Mouse (Mus musculus): Measurements from ENCODE around the gene Adk. TPM values are rescaled to one million over a fixed set of nuclear protein-coding genes. Genes with fewer than 3 reads are reported as not detected.

Adk gene
- polyA plus RNA-seq, 1 experiment from 2014 or later, result 156 TPM

- 95% methylated on average over 2 of the region's 2 CpGs for WGBS
- Histone ChIP-seq H3K36me3 (peaks cover 9% of the 10 kb centered on the region; the same call in 1 of the 2 replicates), H3K27ac (no peak overlapping the region), H3K4me2 (replicated peaks) (no peak overlapping the region), H3K9me3 (peaks cover 3% of the 10 kb centered on the region; the same call in 1 of the 2 replicates), H3K4me3 (no peak overlapping the region), H3K9ac (no peak overlapping the region), H3K27me3 (no peaks in the 10 kb centered on the region), H3K4me1 (peaks cover 9% of the 10 kb centered on the region)
- no peak for ATAC-seq (ENCODE audit: low FRiP score, low read depth)
Observed at GRCm38 (mm10) chr14:21047840-21048239, 4.5 kb upstream of the Adk start.

- Histone ChIP-seq H3K4me1 (peaks cover 9% of the 10 kb centered on the region), H3K9me3 (peaks cover 3% of the 10 kb centered on the region; the same call in 1 of the 2 replicates), H3K36me3 (peaks cover 9% of the 10 kb centered on the region; the same call in 1 of the 2 replicates), H3K27me3 (no peaks in the 10 kb centered on the region), H3K27ac (no peak overlapping the region), H3K4me3 (no peak overlapping the region), H3K4me2 (replicated peaks) (no peak overlapping the region), H3K9ac (no peak overlapping the region)
- ATAC-seq (ENCODE audit: low FRiP score, low read depth), result no peak
Observed at GRCm38 (mm10) chr14:21048879-21049278, 3.5 kb upstream of the Adk start.

GRCm38 (mm10) chr14:21050734-21051133 lies 1.6 kb upstream of the Adk start:
- no peak for ATAC-seq (ENCODE audit: low FRiP score, low read depth)
- no peak overlapping the region for H3K9ac ChIP-seq
- no peaks in the 10 kb centered on the region for H3K36me3 ChIP-seq
- no peak overlapping the region for H3K27ac ChIP-seq
- peak overlapping the region; percentile 92 for H3K4me3 ChIP-seq
- H3K9me3 ChIP-seq, result peaks cover 3% of the 10 kb centered on the region; the same call in 1 of the 2 replicates
- no peak overlapping the region for H3K4me2 ChIP-seq (replicated peaks)
- peaks cover 9% of the 10 kb centered on the region for H3K4me1 ChIP-seq
- 74% methylated on average over 3 of the region's 3 CpGs for WGBS
- no peaks in the 10 kb centered on the region for H3K27me3 ChIP-seq

- no peaks in the 10 kb centered on the region for H3K27me3 ChIP-seq
- peak overlapping the region; percentile 80 for H3K4me2 ChIP-seq (replicated peaks)
- peaks cover 9% of the 10 kb centered on the region for H3K4me1 ChIP-seq
- 0 out of 2 replicates have a peak, but pooled peaks have one; percentile 0 for ATAC-seq (ENCODE audit: low FRiP score, low read depth)
- 8% methylated on average over 28 of the region's 28 CpGs for WGBS
- peak overlapping the region; percentile 89 for H3K27ac ChIP-seq
- H3K36me3 ChIP-seq, result 0 out of 2 replicates have a peak, but pooled peaks cover under 1% of the 10 kb centered on the region
- peaks cover 3% of the 10 kb centered on the region; the same call in 1 of the 2 replicates for H3K9me3 ChIP-seq
- H3K9ac ChIP-seq, result peak overlapping the region; percentile 84
- H3K4me3 ChIP-seq, result peak overlapping the region; percentile 92
Observed at GRCm38 (mm10) chr14:21051380-21052111, 828 bp upstream of the Adk start.

GRCm38 (mm10) chr14:21052781-21053130 lies 382 bp downstream of the Adk start:
- Histone ChIP-seq H3K4me3 (peak overlapping the region; percentile 92), H3K27ac (peak overlapping the region; percentile 89; the same call in 1 of the 2 replicates), H3K36me3 (0 out of 2 replicates have a peak, but pooled peaks cover 4% of the 10 kb centered on the region), H3K27me3 (no peaks in the 10 kb centered on the region), H3K4me2 (replicated peaks) (peak overlapping the region; percentile 80), H3K9me3 (peaks cover 3% of the 10 kb centered on the region; the same call in 1 of the 2 replicates), H3K9ac (peak overlapping the region; percentile 68), H3K4me1 (peaks cover 9% of the 10 kb centered on the region)
- WGBS, result under 1% methylated on average over 25 of the region's 25 CpGs
- ATAC-seq (ENCODE audit: low FRiP score, low read depth), result peak; percentile 81

GRCm38 (mm10) chr14:21053151-21053550 lies 777 bp downstream of the Adk start:
- Histone ChIP-seq H3K27ac (peak overlapping the region; percentile 89; the same call in 1 of the 2 replicates), H3K9ac (peak overlapping the region; percentile 68)

GRCm38 (mm10) chr14:21053586-21053985 lies 1.2 kb downstream of the Adk start:
- peak overlapping the region; percentile 80 for H3K4me2 ChIP-seq (replicated peaks)
- H3K9ac ChIP-seq, result no peak overlapping the region
- H3K27me3 ChIP-seq, result no peaks in the 10 kb centered on the region
- no peak overlapping the region for H3K27ac ChIP-seq
- peak overlapping the region; percentile 92 for H3K4me3 ChIP-seq
- no peak for ATAC-seq (ENCODE audit: low FRiP score, low read depth)
- H3K36me3 ChIP-seq, result 0 out of 2 replicates have a peak, but pooled peaks cover 4% of the 10 kb centered on the region
- WGBS, result 56% methylated on average over 7 of the region's 7 CpGs
- peaks cover 3% of the 10 kb centered on the region; the same call in 1 of the 2 replicates for H3K9me3 ChIP-seq
- H3K4me1 ChIP-seq, result peaks cover 9% of the 10 kb centered on the region

More at GRCm38 (mm10) chr14:21053151-21053550, 777 bp downstream of the Adk start:
- 0 out of 2 replicates have a peak, but pooled peaks cover 4% of the 10 kb centered on the region for H3K36me3 ChIP-seq
- H3K9me3 ChIP-seq, result peaks cover 3% of the 10 kb centered on the region; the same call in 1 of the 2 replicates
- 6% methylated on average over 8 of the region's 8 CpGs for WGBS
- H3K4me1 ChIP-seq, result peaks cover 9% of the 10 kb centered on the region
- peak overlapping the region; percentile 92 for H3K4me3 ChIP-seq
- H3K27me3 ChIP-seq, result no peaks in the 10 kb centered on the region
- ATAC-seq (ENCODE audit: low FRiP score, low read depth), result no peak
- H3K4me2 ChIP-seq (replicated peaks), result peak overlapping the region; percentile 80

- Histone ChIP-seq H3K4me2 (replicated peaks) (no peak overlapping the region), H3K27me3 (no peaks in the 10 kb centered on the region), H3K27ac (no peak overlapping the region), H3K4me3 (no peak overlapping the region), H3K36me3 (0 out of 2 replicates have a peak, but pooled peaks cover 4% of the 10 kb centered on the region), H3K9ac (no peak overlapping the region), H3K9me3 (no peaks in the 10 kb centered on the region), H3K4me1 (peaks cover 5% of the 10 kb centered on the region; the same call in 1 of the 2 replicates)
- no peak for ATAC-seq (ENCODE audit: low FRiP score, low read depth)
- WGBS, result 81% methylated on average over 2 of the region's 2 CpGs
Observed at GRCm38 (mm10) chr14:21058972-21059371, 6.6 kb downstream of the Adk start.

GRCm38 (mm10) chr14:21062766-21063513 lies 10.6 kb downstream of the Adk start:
- Histone ChIP-seq H3K27ac (no peak overlapping the region), H3K27me3 (no peaks in the 10 kb centered on the region), H3K36me3 (no peaks in the 10 kb centered on the region), H3K4me1 (peaks cover 5% of the 10 kb centered on the region; the same call in 1 of the 2 replicates), H3K4me2 (replicated peaks) (no peak overlapping the region), H3K9me3 (no peaks in the 10 kb centered on the region), H3K4me3 (no peak overlapping the region), H3K9ac (no peak overlapping the region)
- WGBS, result 45% methylated on average over 5 of the region's 5 CpGs
- ATAC-seq (ENCODE audit: low FRiP score, low read depth), result no peak

GRCm38 (mm10) chr14:21064321-21064720 lies 11.9 kb downstream of the Adk start:
- 32% methylated on average over 1 of the region's 1 CpGs for WGBS
- no peak for ATAC-seq (ENCODE audit: low FRiP score, low read depth)
- H3K27ac ChIP-seq, result no peak overlapping the region
- H3K4me3 ChIP-seq, result no peak overlapping the region
- H3K4me2 ChIP-seq (replicated peaks), result no peak overlapping the region
- H3K36me3 ChIP-seq, result no peaks in the 10 kb centered on the region
- peaks cover 5% of the 10 kb centered on the region; the same call in 1 of the 2 replicates for H3K4me1 ChIP-seq
- H3K9me3 ChIP-seq, result no peaks in the 10 kb centered on the region
- no peaks in the 10 kb centered on the region for H3K27me3 ChIP-seq
- no peak overlapping the region for H3K9ac ChIP-seq

GRCm38 (mm10) chr14:21065490-21066162 lies 13.3 kb downstream of the Adk start:
- Histone ChIP-seq H3K36me3 (no peaks in the 10 kb centered on the region), H3K27ac (no peak overlapping the region), H3K9me3 (no peaks in the 10 kb centered on the region), H3K9ac (no peak overlapping the region), H3K4me2 (replicated peaks) (no peak overlapping the region), H3K4me1 (peaks cover 5% of the 10 kb centered on the region; the same call in 1 of the 2 replicates), H3K4me3 (no peak overlapping the region), H3K27me3 (no peaks in the 10 kb centered on the region)
- ATAC-seq (ENCODE audit: low FRiP score, low read depth), result no peak
- 72% methylated on average over 8 of the region's 8 CpGs for WGBS

Data from limb, embryonic 13.5 days (tissue).